Mouse (Mus musculus) hindbrain, embryonic 13.5 days (tissue): ENCODE data around the gene Capn10. TPM values are rescaled to one million over a fixed set of nuclear protein-coding genes. Genes with fewer than 3 reads are reported as not detected.

Experiments
- ATAC-seq: fragments of 200-750 bp; cut with Nextera tagmentation; 2 replicates; pipeline ENCODE4 v1.8.0; 2017; ENCODE audit warnings: moderate TSS enrichment; ENCODE audit not compliant: low FRiP score
- H3K27ac ChIP-seq: fragments of 300-500 bp; sonication (generic); 2 replicates; pipeline ENCODE4 v1.5.1; 2015; ENCODE audit warnings: inconsistent platforms, mild to moderate bottlenecking, moderate library complexity
- H3K27me3 ChIP-seq: fragments of 300-500 bp; sonication (generic); 2 replicates; pipeline ENCODE4 v1.6.1; 2015; ENCODE audit warnings: mild to moderate bottlenecking, inconsistent platforms
- H3K36me3 ChIP-seq: fragments of 300-500 bp; sonication (generic); 2 replicates; pipeline ENCODE4 v1.6.1; 2015; ENCODE audit warnings: mild to moderate bottlenecking, inconsistent platforms
- H3K4me1 ChIP-seq: fragments of 300-500 bp; sonication (generic); replicated peaks from 2 replicates; pipeline ENCODE4 v1.6.1; 2015; ENCODE audit warnings: inconsistent platforms
- H3K4me2 ChIP-seq: fragments of 300-500 bp; sonication (generic); 2 replicates; pipeline ENCODE4 v1.6.1; 2015; ENCODE audit warnings: inconsistent platforms, mild to moderate bottlenecking, moderate library complexity
- H3K4me3 ChIP-seq: fragments of 300-500 bp; sonication (generic); 2 replicates; pipeline ENCODE4 v1.5.1; 2015; ENCODE audit warnings: mild to moderate bottlenecking, inconsistent platforms
- H3K9ac ChIP-seq: fragments of 300-500 bp; sonication (generic); 2 replicates; pipeline ENCODE4 v1.6.1; 2015; ENCODE audit warnings: mild to moderate bottlenecking, inconsistent platforms
- H3K9me3 ChIP-seq: fragments of 300-500 bp; sonication (generic); 2 replicates; pipeline ENCODE4 v1.6.1; 2016; ENCODE audit warnings: inconsistent platforms
- WGBS: fragments of 180-500 bp; shearing (Covaris S2); methylation state at CpG from one replicate; pipeline ENCODE4 v1.1.7; 2015; 5-methylcytosine and 5-hydroxymethylcytosine counted together
- polyA plus RNA-seq: library from polyadenylated mRNA; unstranded; fragments of >200 nt; fragmentation: Nextera tagmentation; extraction: Ambion mirVana; gene quantifications from 2 replicates; pipeline ENCODE4 v1.2.1, GENCODE M21; 2015

Capn10 gene
- polyA plus RNA-seq, 1 experiment from 2014 or later: 58.9 TPM

DNA sequence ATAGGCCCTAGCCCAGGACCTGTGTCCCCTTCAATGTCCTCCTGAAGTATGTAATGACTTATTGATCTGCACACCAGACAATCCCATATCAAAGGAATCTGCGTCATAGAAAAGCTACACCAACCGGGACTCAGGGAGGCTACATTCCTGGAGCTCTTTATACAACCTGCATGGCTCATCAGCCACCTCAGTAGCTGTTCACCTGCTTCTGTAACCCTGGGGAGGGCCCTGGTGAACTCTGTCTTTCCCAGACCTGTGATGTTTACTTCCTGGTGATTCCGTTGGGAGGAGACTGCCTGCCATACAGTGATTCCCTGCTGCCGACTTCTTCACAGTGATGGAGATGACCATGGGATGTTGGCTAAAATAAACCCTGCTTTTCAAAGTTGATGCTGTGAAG lies 54.7 kb downstream of the Capn10 start:
- no peak overlapping the region for H3K4me3 ChIP-seq
- H3K9ac ChIP-seq: no peak overlapping the region
- H3K27ac ChIP-seq: no peak overlapping the region
- no peaks in the 10 kb centered on the region for H3K36me3 ChIP-seq
- no peaks in the 10 kb centered on the region for H3K27me3 ChIP-seq
- no peaks in the 10 kb centered on the region; the same call in 1 of the 2 replicates for H3K4me1 ChIP-seq
- no peak overlapping the region for H3K4me2 ChIP-seq
- 79% methylated on average over 4 of the region's 4 CpGs for WGBS
- no peaks in the 10 kb centered on the region for H3K9me3 ChIP-seq
- ATAC-seq: no peak

DNA sequence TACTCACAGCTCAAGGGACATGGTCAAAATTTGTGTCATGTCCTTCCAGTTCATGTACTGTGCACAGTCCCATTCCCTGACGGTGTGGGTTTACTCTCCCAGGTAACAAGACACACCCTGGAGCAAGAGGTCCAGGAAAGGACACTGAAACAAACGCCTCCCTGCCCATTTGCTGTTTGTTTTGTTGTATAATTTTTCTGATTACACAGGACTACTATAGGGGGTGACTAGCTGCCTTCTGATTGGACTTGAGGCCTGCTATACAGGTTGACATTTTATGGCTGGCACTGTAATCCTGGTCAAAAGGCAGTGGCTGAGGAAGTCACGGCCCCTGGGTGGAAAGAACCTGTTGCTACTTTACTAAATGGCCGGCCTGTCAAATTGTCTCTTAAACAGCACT lies 55.7 kb downstream of the Capn10 start:
- no peak overlapping the region for H3K27ac ChIP-seq
- no peaks in the 10 kb centered on the region for H3K9me3 ChIP-seq
- peaks cover under 1% of the 10 kb centered on the region; the same call in 1 of the 2 replicates for H3K4me1 ChIP-seq
- no peak overlapping the region for H3K9ac ChIP-seq
- H3K4me3 ChIP-seq: no peak overlapping the region
- no peak for ATAC-seq
- no peaks in the 10 kb centered on the region for H3K36me3 ChIP-seq
- WGBS: 77% methylated on average over 4 of the region's 4 CpGs
- H3K4me2 ChIP-seq: no peak overlapping the region
- H3K27me3 ChIP-seq: no peaks in the 10 kb centered on the region

DNA sequence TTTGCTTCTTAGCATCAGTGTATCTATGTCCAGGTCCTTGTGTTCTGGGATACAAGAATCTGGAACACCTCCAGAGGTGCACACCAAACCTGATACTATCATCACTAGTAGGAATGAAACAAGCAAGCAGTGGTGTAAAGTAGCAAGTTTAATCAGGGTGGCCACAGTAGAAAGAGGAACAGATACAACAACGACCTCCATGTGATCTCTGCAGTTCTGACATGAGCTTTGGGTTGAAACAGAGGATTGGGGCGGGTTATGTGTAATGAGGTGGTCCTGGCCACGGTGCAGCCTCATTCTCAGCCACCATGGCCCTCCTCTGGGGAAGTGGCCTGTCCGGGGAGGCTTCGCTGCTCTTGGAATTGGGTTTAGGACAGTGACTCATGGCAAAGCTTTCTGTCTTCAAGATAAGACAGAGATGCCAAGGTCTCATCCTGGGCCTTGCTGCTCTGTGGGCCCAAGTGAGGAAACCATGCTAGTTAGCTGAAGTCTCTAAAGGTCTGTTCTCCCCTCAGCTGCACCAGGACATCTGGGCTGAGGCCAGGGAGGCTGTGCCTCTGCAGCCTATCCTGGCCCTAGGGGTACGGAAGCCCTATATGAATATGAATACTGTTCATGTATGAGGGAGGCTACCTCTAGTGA lies 58.2 kb downstream of the Capn10 start:
- H3K27ac ChIP-seq: no peak overlapping the region

DNA sequence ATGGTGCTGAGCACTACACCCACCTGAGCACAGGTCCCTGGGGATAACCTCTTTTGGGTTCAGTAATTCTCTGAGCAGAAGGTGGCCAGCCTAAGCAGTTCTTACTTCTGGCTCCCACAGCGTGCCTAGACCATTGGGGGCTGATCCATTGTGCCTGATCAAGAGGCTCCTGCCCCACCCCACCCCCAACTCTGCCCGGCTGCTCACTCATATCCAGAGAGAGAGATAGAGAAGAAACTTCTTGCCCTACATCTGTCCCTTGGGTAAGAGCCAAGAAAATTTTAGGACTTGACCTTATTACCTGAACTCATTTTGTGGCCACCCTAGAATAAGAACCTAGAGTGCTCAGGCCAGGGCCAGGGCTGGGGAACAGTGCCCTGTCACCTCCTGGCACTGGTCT lies 58.7 kb downstream of the Capn10 start:
- H3K27me3 ChIP-seq: no peaks in the 10 kb centered on the region
- H3K4me1 ChIP-seq: peaks cover 2% of the 10 kb centered on the region; the same call in 1 of the 2 replicates
- H3K9ac ChIP-seq: no peak overlapping the region
- H3K4me3 ChIP-seq: no peak overlapping the region
- H3K36me3 ChIP-seq: no peaks in the 10 kb centered on the region
- no peaks in the 10 kb centered on the region for H3K9me3 ChIP-seq
- H3K27ac ChIP-seq: no peak overlapping the region
- 61% methylated on average over 2 of the region's 2 CpGs for WGBS
- no peak overlapping the region for H3K4me2 ChIP-seq
- no peak for ATAC-seq

More for the DNA sequence above, 58.2 kb downstream of the Capn10 start:
- H3K4me3 ChIP-seq: no peak overlapping the region
- ATAC-seq: no peak
- peaks cover 2% of the 10 kb centered on the region; the same call in 1 of the 2 replicates for H3K4me1 ChIP-seq
- 84% methylated on average over 6 of the region's 6 CpGs for WGBS
- H3K27me3 ChIP-seq: no peaks in the 10 kb centered on the region
- H3K4me2 ChIP-seq: no peak overlapping the region
- no peak overlapping the region for H3K9ac ChIP-seq
- no peaks in the 10 kb centered on the region for H3K36me3 ChIP-seq
- no peaks in the 10 kb centered on the region for H3K9me3 ChIP-seq

Other genes with a start within 250 kb of the Capn10 start
- 56.2 and 57.1 TPM in 2 replicates for gene Gpc1, start 102.7 kb upstream of the Capn10 start, polyA plus RNA-seq
- gene Ankmy1, start 31.5 kb upstream of the Capn10 start, polyA plus RNA-seq: 0.23 and 0.98 TPM in 2 replicates
- 14.9 and 15.8 TPM in 2 replicates for gene Dusp28, start 27.4 kb upstream of the Capn10 start, polyA plus RNA-seq
- 22.4 and 26.5 TPM in 2 replicates for gene Rnpepl1, start 23.6 kb upstream of the Capn10 start, polyA plus RNA-seq
- gene Gpr35, start 16.5 kb downstream of the Capn10 start, polyA plus RNA-seq: 0.39 and 0.65 TPM in 2 replicates
- not detected in 2 replicates for gene Aqp12, start 72.0 kb downstream of the Capn10 start, polyA plus RNA-seq
- gene Kif1a, start 167.6 kb downstream of the Capn10 start, polyA plus RNA-seq: 340 and 349 TPM in 2 replicates
- gene Agxt, start 200.9 kb downstream of the Capn10 start, polyA plus RNA-seq: not detected in 2 replicates
- gene 2310007B03Rik, start 226.6 kb downstream of the Capn10 start, polyA plus RNA-seq: 0.29 and 0.30 TPM in 2 replicates
- gene Crocc2, start 234.3 kb downstream of the Capn10 start, polyA plus RNA-seq: 0.19 and 0.38 TPM in 2 replicates